Mouse (Mus musculus): ENCODE results near the gene Id3.
A peak's percentile ranks its signal among the peaks of the same experiment; 100 is the strongest.

Gene Id3

GRCm38 (mm10) chr4:136124581-136124980, 18.7 kb upstream of the Id3 start:
- DNase-seq (ENCODE audit: low read depth, low spot score), result no peak

GRCm38 (mm10) chr4:136125458-136125857, 17.8 kb upstream of the Id3 start:
- DNase-seq (ENCODE audit: low read depth, low spot score), result no peak

- DNase-seq (ENCODE audit: low read depth, low spot score), result no peak
Measured at GRCm38 (mm10) chr4:136126019-136126418, 17.3 kb upstream of the Id3 start.

GRCm38 (mm10) chr4:136127670-136128069, 15.6 kb upstream of the Id3 start:
- no peak for DNase-seq (ENCODE audit: low read depth, low spot score)

DNA sequence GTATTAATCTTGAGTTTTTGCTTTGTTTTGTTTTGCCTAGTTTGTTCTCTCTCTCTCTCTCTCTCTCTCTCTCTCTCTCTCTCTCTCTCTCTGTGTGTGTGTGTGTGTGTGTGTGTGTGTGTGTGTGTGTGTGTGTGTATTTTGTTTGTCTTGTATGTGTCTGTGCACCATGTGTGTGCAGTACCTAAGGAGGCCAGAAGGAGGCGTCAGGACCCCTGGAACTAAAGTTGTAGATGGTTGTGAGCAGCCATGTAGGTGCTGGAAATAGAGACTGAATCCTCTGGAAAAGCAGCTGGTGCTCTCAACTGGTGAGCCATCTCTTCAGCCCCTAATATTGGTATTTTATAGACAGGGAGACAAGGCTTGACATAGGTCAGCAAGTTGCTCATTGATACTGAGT, 13.5 kb upstream of the Id3 start:
- no peak for DNase-seq (ENCODE audit: low read depth, low spot score)

GRCm38 (mm10) chr4:136133801-136134200, 9.5 kb upstream of the Id3 start:
- DNase-seq (ENCODE audit: low read depth, low spot score), result no peak

DNA sequence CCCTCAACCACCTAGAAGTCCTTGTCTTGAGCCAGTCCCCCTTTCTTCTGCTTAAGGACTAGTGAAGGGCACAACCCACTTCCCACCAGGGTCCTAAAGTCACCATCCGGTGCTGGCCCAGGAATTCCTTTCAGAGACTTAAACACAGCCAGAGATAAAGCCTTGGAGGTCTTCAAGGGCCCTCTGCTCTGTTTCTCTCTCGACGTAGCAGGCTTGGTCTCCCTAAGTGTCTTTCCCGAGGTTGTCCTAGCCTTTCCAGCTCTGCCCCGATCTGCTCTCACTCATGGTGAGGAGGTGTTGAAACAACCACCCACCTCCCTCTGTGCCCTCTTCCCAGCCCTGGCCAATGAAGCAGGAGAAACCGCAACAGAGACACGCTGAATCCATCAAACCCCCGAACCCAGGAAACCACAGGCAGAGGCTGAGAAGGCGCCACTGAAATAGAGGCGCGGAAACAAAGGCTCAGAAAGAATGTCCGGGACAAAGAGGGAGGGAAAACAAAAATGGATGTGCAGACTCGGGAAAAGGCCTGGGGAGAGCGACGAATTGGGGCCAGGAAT, 8.8 kb upstream of the Id3 start:
- no peak for DNase-seq (ENCODE audit: low read depth, low spot score)

DNA sequence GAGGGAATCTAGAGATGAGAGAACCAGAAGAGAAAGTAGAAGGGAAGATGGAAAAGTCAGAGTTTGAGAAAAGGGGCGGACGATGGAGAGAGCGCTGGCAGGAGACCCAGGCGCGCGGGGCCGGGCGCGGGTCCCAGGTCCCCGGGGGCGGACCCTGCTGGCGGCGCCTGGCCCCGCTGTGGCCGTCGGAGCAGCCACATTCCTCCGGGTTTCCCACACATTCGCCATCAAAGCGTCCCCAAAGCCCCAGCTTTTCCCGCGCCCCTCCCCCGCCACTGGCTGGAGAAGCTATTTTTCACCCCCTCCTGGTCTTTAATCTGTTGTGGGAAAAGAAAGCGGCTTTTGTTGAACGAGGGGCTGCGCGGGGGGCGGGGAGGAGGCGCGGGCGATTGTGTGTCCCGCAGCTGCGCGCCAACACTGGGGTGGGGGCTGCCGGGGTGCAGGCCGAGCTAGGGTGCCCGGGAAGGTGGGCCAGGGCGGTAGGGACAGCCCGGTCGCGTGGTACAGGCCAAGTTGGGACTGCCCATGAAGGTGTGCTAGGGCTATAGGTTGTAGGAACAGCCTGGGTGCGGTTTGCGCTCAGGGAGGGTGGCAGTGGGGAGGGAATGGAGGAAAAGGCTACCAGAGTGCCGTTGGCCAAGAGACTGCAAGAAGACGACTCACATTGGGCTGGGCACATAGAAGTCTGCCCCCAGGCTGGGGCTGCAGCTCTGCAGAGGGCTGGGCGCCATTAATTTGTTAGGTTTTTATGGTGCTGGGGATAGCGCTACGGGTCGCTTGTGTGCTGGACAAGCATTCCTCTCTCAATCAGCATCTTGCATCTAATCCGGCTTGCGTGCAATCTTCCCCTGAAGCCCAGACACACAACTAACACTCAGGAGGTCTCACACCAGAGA, 8.1 kb upstream of the Id3 start:
- DNase-seq (ENCODE audit: low read depth, low spot score), result peak; percentile 59

DNA sequence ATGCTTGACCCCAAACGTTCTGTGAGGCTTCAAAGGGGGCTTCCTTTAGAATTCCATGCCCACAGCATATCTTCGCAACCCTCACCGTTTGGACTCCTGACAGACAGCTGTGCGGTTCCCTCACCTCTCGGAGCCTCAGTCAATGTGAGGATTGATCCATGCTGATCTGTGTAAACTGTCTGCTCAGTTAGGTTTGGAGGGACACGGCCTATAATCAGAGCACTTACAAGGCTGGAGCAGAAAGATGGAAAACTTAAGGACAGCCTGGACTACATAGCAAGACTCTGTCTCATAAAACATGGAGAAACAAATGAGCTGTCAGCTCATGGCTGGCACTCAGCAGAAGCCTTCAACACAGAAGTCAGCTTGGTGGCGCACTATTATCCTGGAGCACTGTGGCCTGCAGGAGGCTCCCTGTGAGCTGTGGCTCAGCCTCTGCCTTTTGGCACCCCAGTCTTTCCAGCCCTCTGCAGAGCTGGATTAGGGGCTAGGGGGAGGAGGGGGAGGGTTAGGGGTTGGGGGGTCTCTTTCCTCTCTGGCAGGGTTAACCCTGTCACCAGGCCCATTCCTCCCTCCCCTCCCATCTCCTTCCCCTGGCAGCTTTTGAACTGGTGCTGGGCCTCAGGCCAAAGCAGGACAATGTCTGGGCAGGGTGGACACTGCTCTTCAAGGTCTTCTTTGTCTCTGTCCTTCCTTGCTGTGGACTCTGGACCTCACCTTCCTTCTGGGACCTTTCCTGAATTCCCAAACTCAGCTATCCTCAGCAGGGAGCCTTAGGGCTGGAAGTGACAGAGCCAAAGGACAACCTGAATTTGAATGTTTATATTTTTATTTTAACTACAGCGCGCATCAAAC, 7.2 kb upstream of the Id3 start:
- no peak for DNase-seq (ENCODE audit: low read depth, low spot score)

GRCm38 (mm10) chr4:136139326-136140110, 3.8 kb upstream of the Id3 start:
- DNase-seq (ENCODE audit: low read depth, low spot score), result no peak

DNA sequence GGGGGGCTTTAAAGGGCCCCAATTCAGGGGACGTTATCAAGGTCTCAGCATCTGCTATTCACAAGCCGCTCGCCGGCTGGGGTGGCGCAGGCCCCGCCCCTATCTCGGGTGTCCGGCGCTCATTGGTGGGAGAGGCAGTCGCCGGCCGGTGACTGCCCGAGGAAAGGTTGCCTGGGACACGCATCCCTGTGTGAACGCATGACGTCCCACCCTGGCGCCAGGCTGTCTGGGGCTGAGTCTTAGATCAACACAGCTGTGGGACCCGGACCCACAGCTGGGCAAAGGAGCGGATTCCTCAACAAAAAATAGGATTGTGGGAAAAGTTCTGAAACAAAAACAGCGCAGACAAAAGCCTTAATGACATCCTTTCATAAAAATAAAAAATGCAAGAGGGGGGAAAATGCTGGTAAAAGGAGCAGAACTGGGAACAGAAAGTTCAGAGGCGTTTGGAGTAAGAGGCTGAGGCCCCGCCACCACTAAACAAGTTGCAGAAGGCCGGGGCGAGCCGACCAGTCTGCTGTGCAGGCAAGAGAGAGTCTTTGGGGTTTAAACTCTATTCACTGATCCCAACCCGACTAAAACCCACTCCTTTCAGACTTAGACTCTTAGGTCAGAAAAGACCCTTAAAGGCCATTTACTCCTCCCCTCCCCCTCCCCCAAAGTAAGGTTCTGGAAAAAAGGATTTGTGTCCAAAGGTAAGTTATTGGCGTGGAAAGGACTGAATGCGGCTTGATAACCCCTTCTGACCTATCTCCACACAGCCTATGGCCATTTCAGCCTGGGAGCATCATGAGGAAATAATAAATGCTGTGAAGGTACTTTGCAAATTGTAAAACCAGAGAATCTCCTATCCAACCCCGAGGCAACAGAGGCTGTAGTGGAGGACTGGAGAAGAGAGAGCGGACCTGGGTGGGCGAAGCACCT, 2.7 kb upstream of the Id3 start:
- peak; percentile 70 for DNase-seq (ENCODE audit: low read depth, low spot score)

GRCm38 (mm10) chr4:136142267-136143192, 767 bp upstream of the Id3 start:
- no peak for DNase-seq (ENCODE audit: low read depth, low spot score)

DNA sequence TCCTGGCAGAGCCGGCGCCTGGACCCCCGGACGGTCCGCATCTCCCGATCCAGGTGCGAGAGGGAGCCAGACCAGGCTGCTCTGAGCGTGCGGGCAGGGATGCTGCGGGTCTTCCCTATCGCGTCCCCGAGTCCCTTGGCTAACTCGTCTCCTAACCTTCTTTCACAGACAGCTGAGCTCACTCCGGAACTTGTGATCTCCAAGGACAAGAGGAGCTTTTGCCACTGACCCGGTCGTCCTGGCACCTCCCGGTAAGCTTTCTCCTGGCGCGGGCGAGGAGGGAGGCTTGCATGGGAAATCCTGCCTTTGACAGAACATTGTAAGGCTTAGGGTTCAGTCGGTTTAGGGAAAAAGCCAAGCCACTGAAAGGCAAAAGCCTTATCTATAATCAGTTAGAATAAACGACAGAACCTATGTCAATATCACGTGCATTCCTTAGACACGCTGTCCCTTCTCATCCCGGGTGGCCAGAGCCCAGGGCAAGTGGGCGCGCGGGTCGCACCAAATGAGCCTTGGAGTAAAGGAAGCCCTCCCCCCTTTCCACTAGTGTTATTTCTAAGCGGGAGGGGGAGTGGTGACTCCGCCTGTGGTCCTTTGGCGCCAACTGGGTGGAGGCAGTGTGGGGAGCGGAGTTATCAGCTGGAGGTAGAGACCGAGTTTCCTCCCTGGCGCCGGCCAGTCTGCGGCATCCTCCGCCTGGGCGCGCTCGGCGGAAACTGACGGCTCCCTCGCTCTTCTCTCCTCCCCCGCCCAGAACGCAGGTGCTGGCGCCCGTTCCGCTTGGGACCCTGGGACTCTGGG, 1.0 kb downstream of the Id3 start:
- DNase-seq (ENCODE audit: low read depth, low spot score), result no peak

DNA sequence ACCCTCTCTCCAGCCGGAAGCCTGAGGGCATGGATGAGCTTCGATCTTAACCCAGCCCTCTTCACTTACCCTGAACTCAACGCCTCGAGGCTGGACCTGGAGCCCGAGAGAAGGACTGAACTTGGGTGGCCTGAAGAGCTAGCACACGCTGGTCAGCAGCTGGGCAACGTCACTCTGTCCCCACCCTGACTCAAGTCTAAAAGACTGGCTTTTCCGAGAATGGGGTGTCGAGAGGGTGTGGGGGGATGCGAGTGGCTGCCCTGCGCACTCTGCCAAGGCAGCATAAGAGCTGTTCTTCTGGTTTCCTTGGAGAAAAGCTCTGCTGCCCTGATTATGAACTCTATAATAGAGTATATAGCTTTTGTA, 1.6 kb downstream of the Id3 start:
- no peak for DNase-seq (ENCODE audit: low read depth, low spot score)

DNA sequence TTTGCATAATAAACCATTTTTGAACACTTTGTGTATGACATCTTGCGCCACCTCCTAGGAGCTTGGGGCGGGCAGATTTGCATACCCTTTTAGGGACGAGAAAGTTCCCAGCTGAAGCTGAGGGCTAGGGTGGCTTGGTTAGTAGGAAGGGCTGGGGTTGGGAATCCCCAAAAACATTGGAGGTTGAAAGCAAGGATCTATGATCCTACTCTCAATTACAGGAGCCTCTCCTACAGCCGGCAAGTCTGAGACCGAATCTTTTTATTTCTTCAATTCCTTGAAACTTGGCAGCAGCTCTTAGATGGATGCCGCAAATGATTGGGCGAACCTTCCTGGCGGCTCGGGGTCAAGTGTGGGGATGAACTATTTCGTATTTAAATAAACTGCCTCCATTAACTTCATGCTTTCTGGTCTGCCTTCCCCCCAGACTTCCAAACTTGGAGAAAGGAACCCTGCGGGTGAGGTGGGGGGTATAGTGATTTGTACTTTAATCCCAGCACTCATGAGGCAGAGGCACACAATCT, 2.1 kb downstream of the Id3 start:
- no peak for DNase-seq (ENCODE audit: low read depth, low spot score)

DNA sequence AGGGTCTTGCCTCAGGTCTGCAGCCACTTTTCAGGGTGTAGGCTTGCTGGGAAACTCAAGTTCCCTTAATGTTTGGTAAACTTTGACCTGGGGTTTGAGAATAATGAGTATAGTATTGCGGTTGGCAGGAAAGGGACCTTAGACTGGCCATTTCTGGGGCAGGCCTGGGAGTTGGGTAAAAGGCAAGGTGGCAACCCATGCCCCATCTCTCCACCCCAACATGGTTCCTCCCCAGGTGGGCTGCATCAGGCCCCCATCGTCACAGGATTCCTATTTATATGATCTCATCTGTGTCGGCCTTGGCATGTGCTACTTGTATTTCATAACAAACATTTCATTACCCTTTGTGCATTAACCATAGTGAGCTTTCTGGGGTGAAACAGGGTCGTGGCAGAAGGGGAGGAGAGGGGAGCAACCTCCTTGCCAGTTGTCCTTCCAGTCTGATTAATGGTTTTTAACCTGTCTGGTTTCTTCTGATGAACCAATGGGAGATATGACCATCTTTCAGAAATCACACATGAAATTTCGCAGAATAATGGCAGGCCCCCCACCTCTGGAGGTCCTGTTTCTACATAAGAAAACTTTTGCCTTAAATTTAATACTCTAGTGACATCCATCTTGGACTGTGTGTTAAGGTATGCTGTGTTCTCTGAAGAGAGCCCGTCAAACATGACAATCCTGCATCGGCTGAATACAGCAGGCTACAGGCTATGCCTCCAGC, 2.9 kb downstream of the Id3 start:
- DNase-seq (ENCODE audit: low read depth, low spot score), result no peak

- DNase-seq (ENCODE audit: low read depth, low spot score), result no peak
Measured at GRCm38 (mm10) chr4:136146712-136147154, 3.4 kb downstream of the Id3 start.

All from brain, embryonic 18.5 days (tissue).